Mouse (Mus musculus) layer of hippocampus, adult 9-10 months (tissue): ENCODE data around the gene Kcnn1.

Experiments used
- DNase-seq: peaks from one replicate; pipeline ENCODE4 v3.0.0; 2022; ENCODE audit warnings: low spot score

Kcnn1 gene

DNA sequence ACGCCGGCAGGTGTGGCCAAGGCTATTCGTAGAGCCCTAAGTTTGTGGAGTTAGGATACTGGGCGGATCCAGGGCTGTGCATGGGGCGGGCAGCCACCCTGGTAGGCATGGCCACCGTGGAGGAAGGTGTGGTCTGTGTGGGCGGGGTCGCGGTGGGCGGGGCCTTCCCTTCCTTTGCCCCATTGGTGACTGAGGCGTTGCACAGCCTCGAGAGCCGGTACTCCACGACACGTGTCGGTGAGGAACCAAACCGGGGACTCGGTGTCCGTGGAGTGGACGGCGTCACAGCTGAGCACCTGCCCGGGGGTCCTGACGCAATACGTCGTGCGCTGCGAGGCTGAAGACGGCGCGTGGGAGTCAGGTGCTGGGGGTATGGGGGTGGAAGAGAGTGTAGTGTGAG lies 46.4 kb downstream of the Kcnn1 start:
- no peak for DNase-seq

DNA sequence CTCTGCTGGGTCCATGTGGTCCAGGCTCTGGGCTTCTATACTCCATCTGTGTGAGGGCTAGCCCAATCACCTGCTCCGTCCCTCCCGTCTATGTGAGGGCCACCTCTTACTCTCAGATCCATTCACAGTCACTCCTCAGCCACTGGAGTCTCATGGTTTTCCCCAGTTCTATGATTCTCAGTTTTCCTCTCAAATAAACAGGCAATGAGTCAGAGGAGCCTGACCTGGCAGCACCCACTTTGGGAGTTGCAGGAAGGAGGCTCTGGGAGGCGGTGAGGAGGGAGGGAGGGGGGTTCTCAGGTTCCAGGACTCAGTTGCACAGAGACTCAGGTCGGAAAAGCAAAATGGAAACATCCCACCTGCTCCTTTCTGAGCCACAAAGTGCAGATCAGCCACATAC lies 50.2 kb downstream of the Kcnn1 start:
- no peak for DNase-seq

DNA sequence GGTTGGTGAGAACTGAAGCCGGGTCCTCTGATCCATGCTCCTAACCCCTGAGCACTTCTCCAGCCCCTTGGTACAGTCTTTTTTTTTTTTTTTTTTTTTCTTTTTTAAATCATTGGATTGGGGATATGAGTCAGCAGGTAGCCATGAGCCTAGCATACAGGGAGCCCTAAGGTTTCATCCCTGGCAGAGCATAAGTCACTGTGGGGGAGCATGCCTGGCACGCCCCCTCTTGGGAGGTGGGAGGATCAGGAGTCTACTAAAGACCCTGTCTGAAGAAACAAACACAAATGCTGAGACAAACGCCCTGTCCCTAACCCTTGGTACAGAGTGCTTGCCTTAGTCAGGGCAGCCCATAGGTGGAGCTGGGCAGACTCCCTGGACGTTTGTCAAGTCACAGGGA lies 51.0 kb downstream of the Kcnn1 start:
- DNase-seq: no peak

DNA sequence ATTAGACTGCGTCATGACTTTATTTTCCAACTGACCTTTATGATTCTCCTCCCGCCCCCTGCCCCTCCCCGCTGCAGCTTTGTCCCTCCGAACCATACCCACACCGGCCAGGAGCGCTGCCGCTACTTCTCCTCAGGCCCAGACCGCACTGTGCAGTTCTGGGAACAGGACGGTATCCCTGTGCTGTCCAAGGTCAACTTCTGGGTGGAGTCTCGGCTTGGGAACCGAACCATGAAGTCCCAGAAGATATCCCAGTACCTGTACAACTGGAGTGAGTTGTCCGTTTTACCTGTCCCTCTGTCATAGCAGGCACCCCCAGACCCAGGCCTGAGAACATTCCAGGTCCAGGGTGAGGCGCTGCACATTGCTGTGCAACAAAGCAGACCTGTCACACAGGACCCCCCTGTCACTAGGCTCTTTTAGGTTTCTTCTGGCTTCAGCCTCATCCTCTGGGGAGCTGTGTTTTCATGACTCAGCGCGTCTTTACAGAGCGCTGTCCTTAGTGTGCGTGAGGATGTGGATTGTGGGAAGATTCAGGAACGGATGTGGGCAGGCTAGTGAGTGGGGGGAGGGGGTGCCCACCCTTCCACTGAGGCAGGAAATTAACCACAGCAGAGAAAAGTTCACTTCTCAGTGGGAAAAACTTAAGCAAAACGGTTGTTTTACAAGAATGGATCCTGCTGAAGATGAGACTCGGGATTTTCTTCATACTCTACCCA lies 51.9 kb downstream of the Kcnn1 start:
- no peak for DNase-seq

DNA sequence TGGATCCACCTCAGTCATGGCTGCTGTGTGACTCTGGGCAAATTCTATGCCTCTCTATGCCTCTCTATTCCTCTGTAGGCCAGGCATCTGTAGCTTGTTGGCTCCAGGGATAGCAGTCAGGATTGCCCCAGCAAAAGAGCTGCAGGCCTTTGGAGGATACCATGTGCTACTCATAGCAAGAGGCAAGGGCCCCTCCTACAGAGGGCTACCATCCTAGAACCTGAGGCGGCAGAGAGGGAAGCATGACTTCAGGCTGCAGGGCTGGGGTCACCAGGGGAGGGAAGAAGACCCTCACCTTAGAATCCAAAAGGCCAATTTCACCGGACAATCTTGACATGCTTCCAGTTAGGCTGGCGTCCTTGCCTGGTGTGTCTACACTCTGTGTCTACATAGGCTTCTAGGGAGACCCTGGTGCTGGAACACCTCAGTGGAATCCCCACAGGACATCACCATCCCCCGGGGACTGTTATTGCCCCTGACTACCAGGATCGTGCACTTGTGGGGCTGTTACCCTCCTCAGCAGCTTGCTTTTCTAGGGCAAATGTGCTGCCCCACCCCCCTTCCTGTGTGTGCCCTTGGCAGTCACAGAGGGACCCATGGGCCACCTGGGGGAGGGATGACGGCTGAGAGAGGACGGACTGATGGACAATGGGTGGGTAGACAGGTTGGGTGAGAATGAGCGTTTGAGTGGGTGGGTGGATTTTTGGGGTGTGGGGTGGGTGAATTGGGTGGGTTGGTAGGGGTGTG lies 53.9 kb downstream of the Kcnn1 start:
- DNase-seq: no peak

DNA sequence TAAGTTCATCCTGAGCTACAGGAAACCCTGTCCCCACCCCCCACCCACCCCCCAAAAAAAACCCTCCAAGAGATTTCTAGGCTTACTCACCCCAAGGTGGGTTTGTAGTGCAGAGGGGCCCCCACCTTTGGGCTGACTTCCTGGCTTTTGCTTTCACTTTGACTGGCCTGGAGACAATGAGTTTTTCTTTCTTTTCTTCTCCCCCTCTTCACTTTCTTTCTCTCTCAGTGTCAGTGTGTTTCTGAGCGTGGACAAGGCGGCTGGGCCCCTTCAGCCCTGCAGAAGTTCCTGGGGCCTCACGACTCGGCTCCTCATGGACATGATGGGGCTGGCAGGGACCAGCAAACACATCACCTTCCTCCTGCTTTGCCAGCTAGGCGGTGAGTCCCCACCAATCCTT lies 54.8 kb downstream of the Kcnn1 start, which contains the start of gene Il12rb1:
Gene Il12rb1, plus strand, starts transcription at position 211 of the 400 bp plus-strand sequence.
- DNase-seq: no peak

DNA sequence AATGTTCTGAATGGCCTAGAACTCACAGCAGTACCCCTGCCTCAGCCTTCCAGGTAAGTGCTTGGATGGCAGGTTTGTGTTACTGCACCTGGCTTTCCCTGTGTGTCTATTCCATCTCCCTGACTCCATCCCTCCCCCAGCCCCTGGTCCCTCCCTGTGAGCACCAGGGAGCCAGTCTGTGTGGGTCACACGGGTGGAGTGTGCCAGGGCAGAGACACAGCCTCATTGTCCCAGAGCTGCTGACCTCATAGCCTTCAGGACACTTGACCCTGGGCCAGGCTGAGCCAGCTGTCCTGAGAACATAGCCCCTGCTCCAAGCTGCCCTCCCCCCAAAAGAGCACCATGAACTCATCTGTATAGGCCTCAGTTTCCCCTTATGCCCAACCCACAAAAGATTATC lies 55.8 kb downstream of the Kcnn1 start:
- no peak for DNase-seq

DNA sequence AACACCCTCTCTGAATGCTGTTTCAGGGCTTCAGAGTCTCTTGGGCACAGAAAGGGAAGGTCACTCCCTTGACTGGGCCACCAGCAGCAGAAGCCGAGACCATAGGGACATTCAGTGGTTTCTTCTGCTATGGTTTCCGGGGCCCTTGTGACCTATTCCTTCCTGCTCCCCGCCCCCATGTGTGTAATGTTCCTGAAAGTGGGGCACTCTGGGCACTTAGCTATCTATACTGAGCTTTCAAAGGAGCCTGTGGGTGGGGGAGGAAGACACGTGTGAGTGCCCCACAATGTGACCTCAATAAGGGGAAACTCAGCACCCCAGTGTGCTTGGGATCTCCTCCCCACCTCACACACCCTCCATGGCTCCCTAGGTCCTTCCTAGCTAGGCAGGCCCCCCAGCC lies 56.5 kb downstream of the Kcnn1 start:
- DNase-seq: no peak

DNA sequence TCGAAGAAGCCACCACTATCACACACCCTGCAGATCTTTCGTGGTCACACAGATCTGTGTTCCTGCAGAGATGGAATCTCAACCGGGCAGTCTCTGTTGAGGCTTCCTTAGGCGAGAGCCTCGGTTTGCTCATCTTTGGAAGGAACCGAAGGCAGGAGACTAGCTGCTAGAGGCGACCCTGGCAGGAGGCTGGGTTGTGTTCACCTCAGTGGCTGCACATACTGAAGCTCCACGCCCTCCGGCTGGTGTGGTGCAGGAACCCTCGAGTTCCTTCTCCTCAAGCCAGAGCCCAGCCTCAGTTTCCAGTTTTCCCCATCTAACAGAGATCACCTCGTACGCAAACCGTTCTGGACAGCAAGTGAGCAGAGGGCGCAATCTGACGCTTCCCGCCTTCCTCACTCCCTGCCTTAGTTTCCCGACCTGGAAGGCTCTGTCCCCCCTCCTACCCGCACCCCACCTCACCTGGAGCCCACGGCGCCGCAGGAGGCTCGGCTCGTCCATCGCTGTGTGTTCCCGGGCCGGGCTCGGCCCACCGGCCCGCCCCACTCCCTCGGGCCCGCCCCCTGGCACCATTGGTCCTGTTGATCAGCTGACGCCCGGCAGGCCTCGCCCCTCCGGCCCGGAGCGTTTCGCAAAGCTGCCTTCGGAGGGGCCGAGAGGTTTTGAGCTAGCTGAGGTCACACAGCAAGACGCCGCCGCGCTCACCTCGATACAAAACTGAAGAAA lies 58.4 kb downstream of the Kcnn1 start, which contains the start of gene Mast3:
Gene Mast3, minus strand, starts transcription at position 574 of the 726 bp plus-strand sequence.
- no peak for DNase-seq

DNA sequence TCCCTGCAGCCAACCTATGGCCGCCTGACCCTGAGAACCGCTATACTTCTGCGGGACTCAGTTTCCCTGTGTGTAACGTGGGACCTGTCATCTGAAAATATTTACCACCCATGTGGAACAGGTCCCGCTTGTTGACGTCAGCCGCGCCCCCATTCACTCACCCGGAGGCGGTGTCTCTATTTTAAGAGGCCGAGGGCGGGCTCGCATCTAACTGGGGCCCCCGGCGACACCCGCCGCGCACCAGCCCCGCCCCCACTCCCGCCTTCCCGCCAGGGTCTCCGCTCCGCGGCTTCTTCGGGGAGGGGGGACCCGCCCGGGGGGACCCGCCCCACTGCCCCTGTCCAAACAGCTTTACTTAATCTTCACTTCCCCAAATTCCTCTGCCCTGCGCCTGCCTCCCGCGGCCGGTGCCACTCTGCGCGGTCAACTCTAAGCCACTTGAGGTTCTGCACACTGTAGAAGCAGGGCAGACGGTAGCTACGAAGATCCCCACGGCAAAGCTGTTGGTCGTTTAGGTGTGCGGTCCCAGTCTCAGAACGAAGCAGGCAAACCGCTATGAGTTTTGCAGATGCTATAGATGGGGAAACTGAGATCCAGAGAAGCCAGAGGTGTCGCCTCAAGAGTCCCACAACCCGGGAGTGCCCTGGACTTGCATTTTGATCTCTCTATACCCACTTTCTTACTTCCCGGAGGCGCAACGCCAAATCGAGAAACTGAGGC lies 59.1 kb downstream of the Kcnn1 start:
- DNase-seq: no peak

DNA sequence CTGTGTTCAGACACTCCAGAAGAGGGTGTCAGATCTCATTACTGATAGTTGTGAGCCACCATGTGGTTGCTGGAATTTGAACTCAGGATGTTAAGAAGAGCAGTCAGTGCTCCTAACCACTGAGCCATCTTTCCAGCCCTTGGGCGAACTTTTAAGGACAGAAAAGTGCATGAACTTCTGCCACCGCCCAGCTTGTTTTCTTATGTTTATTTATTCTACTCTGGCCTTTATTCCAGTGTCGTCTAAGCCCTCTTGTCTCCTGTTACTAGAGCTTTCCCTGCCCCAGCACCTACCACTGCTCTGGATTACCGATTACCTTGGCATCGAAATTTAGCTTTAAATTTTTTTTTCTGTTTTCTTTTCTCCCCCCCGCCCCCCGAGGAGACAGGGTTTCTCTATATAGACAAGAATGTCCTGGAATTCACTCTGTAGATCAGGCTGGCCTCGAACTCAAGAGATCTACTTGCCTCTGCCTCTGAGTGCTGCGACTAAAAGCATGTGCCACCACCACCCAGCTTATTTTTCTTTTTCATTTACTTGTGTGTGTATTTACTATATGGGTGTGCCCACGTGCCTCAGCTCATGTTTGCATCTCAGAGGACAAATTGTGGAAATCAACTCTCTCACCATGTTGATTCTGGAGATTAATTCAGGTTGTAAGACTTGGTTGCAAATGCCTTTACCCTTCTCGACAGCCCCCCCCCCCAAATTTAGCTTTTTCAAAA lies 60.1 kb downstream of the Kcnn1 start:
- DNase-seq: no peak

DNA sequence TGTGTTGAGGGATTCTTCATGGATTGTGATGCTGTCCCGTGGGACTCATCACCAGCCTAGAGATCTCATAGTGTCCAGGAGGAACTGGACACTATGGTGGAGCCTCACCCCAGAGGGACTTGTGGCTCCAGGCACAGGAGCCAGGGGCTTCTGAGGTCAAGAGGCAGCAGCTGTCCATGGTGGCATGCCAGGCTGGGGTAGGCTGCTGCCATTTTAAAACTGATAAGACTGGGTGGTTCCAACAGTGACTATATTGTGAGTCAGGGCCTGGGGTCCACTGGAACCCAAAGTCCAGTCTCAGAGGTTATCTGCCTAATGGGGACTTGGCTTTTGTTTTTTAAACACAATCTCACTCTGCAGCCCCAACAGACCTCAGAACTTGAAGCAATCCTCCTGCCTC lies 61.2 kb downstream of the Kcnn1 start:
- no peak for DNase-seq

DNA sequence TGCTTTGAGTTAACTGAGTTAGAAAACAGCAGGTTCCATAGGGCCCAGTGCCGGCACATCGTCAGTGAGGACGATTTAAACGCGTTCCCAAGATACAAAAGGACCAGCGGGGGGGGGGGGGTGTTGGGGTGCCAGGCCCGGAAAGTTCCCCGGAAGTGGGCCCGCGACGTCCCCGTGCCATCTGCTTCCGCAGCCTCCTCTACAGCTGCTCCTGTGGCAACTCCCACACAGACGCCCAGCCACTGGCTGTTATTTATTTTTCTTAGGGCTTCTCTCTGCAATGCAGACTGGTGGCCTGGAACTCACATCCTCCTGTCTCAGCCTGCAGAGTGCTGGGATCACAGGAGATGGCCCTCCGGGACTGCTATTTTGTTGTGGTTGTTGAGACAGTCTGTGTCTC lies 61.9 kb downstream of the Kcnn1 start:
- DNase-seq: no peak

DNA sequence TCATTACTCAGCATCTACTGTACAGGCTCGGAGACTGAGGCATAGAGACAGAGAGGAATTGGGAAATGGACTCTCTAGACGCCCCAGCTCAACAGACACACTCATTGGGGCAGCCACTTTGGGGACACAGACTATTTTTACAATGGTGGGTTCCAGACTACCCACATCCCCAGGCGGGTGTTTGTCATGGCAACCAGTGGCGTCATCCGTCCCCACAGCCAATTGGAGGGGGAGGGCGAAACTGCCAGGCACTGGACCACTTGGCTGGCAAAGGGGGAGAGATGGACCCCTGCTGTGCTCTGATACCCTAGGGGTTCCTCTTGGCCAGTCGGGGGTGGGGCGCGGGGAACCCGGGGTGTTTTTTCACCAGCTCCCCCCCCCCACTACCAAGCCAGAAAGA lies 62.4 kb downstream of the Kcnn1 start:
- DNase-seq: no peak

DNA sequence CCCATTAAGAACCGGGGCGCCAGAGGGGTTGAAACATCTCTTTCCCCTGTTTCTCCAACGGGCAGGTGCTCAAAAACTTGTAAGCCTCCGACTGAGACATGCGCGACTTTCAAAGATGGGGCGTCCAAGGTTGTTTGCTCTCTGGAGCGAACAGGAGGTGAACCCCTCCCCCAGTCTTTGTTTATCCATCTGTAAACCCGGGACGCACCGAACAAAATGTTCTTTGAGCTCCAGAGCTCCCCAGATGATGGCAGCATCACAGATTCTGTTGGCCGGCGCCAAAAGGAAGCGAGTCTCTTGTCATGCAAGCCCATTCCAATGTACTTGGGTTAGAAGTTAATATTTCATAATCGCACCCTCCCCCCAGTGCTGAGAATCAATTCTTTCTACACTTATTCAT lies 64.8 kb downstream of the Kcnn1 start:
- no peak for DNase-seq

DNA sequence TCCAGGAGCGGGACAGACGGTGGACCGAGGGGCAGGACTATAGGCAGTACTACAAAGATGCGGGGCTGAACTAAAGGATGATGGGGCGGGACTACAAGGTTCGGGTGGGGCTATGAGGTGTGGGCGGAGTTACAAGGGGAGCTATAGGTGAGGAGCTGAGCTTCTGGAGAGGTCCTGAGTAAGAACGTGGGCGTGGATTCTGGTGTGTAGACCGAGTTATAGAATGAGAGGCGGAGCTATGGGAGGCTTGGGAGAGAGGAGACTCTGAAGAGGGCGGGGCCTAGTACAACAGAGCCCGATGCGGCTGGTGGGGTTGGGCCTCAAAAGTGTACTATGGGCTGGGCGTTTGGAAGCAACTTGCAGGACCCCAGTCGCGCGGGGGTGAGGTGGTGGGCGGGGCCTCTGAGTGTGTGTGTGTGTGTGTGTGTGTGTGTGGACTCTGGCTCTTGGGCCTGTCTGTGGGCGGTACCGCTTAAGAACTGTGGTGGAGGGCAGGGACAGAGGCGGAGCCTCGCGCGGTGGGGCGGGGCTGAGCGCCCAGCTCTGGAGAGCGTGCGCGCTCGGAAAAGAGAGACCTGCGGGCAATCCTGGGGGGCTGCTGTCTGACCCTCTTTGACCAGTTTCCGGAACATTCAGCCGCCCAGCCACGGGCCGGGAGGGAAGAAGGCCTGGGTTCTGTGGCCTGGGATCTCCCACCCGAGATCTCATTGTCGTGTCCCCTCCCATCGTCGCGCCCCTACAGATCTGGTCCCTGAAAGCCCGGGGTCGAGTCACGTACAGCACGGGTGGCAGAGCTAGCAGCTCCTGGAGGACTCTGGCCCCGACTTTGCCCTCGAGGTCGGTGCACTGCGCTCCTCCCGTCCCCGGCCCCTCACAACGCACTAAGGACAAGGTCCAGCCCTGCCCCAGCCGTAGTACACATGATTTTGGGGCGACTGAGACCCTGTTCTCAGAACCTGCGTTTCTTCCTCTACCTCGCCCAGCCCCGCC lies 65.7 kb downstream of the Kcnn1 start:
- peak; percentile 87 for DNase-seq

DNA sequence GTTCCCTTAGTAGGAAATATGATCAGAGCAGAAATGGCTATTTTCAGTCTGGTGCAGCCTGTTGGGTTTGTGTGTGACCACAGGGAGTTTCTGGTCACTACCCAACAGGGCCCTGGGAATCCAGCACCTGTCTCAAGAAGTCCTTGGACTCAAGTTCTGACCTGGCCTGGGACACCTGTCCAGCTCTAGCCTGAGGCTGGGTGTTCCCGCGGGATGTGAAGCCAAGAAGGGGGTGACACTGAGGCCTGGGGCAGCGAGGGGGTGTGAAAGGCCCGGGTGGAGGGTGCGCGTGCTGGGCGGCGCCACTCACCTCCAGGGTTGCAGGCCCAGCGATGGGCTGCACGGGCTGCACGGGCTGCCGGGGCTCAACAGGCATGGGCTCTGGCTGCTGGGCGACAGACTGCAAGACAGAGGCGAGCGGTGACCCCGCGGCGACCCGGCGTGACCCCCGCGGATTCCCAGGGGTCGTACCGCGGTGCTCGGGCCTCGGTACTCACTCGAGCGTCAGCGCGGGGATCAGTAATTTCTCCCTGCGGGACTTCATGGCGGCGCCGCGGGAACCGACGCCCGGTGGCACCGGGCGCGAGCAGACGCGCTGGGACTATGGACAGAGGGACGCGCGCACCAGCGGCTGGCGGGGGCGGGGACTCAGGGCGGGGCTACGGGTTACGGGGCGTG lies 66.5 kb downstream of the Kcnn1 start:
- no peak for DNase-seq

DNA sequence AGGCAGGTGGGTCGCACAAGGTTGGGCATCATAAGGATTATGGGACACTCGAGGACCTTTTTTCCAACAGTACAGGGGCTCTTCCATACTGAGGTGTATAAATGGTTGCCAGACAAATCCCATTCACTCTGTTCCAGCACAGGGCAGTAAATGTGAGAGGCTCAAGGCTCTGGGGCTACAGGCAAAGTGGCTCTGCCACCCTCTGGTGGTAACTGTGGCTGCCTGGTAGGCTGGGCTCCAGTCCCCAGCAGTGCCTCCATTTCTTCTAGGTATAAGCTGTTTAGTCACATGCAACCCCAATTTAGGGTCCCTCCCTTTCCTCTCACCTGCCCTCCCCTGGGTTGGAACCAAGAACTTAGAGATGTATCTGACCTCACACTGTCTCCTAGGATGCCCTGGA lies 67.7 kb downstream of the Kcnn1 start:
- DNase-seq: no peak

DNA sequence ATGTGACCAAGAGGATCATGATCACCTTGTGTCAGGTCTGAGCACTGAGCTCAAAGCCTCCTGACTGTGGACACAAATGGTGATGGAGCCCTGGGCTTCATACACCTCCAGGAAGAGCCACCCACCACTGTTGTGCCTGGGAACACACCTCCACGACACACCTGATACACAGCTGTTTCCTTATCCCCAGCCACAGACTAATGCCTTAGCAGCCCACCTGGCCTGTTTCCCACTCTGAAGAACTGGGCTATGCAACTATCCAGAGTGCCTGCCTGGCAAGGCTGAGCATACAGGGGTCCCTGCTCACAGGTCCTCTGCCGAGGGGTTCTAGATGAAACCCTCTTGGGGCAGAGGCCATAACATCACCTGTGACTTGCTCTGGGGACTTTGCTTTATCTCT lies 68.8 kb downstream of the Kcnn1 start:
- no peak for DNase-seq

DNA sequence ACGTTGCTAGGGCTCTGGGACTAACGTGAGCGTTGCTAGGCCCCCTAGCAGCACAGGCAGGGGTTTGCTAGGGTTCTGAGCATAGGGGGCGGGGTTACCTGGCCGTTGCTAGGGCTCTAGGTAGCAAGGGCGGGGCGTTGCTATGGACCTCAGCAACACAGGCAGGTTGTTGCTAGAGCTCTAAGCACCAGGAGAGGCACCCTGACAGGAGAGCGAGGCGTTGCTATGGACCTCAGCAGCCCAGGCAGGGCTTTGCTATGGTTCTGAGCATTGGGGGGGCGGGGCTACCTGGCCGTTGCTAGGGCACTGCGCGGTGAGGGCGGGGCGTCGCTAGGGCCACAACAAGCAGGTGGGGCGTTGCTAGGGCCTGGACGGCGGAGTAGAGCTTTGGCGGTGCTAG lies 70.4 kb downstream of the Kcnn1 start:
- DNase-seq: no peak
